Mouse (Mus musculus) c-Kit-negative CD71-positive TER-119-positive erythroid progenitor cells, embryonic 14.5 days (primary cell): ENCODE data around the gene Pkn1.
A peak's percentile ranks its signal among the peaks of the same experiment; 100 is the strongest.

Experiments
- DNase-seq: peaks from one replicate; pipeline ENCODE4 v3.0.0-alpha.2; 2013; ENCODE audit warnings: low read depth, low spot score

Pkn1 gene

GRCm38 (mm10) chr8:83693609-83694236 is 5.3 kb downstream of the Pkn1 start:
- no peak for DNase-seq

DNA sequence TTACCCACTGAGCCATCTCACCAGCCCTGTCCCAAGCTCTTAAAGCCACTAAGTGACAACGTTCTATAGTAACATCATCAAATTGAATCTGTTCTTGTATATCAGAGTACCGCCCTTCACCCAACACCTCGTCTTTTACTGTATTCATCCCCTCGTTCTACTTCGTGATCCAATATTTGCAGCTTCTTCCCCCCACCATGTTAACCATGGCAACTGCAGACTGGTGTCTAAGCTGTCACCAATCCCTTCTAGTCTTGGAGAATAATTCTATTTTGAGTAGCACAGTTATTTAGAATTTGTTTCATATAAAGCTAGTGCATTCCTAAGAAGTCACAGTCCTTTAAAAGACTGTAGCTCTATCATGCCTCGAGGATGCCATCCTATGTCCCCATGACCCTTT is 9.7 kb downstream of the Pkn1 start:
- DNase-seq, result no peak

- DNase-seq, result no peak
Observed at GRCm38 (mm10) chr8:83684517-83684916, 14.5 kb downstream of the Pkn1 start.

- no peak for DNase-seq
Observed at GRCm38 (mm10) chr8:83681099-83681498, 17.9 kb downstream of the Pkn1 start.

GRCm38 (mm10) chr8:83680603-83681002 is 18.4 kb downstream of the Pkn1 start:
- no peak for DNase-seq

GRCm38 (mm10) chr8:83679866-83680265 is 19.1 kb downstream of the Pkn1 start:
- DNase-seq, result no peak

DNA sequence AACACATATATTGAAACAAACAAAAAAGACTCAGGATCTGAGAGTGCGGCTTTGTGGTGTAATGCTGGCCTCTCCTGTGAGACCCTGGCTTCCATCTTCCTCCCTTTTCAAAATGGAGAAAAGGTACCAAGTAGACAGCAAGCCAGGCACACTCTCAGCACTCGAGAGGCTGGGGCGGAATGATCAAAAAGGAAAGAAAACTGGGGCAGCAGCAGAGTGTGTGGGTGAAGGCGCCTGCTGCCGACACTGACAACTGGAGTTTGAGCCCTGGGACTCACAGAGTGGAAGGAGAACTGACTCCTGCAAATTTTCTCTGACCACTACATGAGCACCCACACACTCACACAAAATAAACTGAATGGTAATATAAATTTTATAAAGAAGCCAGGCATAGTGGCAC is 24.5 kb downstream of the Pkn1 start:
- DNase-seq, result no peak

DNA sequence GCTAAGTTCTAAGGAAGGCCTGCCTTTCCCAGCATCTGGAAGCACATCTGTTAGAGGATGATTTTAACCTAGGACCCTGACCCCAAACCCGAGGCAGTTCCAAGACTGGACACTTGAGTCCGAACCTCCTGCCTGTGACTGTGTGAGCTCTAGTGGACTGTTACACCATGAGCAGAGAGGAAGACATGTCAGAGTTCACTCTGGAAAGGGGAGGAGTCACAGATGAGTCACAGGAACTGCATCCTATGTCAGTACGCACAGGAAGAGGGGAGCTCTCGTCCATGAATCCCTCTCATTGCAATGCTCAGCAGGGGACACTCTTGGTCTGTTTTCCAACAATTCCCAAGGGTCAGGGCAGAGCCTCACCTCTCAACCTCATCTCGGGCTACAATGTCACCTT is 26.0 kb downstream of the Pkn1 start:
- DNase-seq, result no peak

DNA sequence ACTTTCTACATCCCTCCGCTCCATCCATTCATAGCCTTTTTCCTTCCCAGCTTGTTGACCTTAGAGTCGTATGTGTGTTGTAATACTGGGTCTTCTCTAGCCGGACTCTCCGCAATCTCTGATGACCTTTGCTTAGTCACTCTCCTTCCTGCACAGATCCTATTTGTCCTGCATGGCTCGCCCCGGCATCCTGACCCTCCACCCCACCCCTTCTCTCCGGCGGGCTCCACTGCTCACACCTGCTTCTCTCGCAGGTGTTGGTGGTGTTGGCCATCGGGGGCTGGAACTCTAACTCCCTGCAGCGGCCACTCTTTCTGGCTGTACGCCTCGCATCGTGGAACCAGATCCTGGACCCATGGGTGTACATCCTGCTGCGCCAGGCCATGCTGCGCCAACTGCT is 30.0 kb downstream of the Pkn1 start:
- DNase-seq, result no peak

- no peak for DNase-seq
Observed at GRCm38 (mm10) chr8:83668010-83668916, 30.7 kb downstream of the Pkn1 start.

GRCm38 (mm10) chr8:83667526-83667925 is 31.5 kb downstream of the Pkn1 start:
- no peak for DNase-seq

- DNase-seq, result no peak
Observed at GRCm38 (mm10) chr8:83666866-83667234, 32.1 kb downstream of the Pkn1 start.

DNA sequence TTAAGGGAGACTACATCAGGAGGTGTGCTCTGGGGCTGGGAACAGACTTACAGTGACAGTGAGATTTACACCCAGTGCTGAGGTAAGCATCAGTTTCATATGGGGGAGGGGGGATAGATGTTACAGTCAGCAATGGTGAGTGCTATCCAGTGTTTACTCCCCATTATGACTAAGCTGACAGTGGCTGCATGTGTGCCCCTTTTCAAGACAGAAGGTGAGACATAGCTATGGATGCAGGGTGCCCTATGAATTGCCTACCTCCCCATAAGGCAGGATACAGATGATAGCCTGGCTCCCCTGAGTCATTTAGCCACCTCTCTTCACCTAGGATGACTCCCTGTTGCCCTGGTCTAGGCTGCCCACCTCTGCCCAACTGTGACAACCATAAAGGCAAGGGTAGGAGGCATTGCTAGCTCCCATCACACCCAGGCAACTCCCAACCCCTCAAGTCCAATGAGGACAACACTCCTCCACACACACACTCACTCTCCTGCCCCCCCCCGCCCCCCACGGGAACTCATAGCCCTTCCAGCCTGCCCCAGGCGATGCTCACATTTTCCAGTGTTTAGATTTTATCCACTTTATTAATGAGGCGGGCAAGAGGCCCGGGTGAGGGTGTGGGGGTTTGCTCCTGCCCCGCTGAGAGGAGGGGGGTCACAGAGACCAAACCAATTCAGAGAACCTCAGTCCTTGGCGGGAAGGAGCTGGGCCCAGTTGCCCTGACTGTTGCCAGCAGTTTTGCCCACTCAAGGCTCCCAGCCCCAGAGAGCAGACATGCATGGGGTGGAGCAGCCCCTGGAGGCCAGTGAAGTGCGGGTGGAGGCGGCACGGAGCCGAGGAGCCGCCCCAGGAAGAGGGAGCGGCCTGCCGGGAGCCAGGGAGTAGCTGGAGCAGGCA is 32.8 kb downstream of the Pkn1 start, which contains the start of gene Ptger1:
Gene Ptger1, plus strand, starts transcription at position 710 of the 897 bp plus-strand sequence.
- DNase-seq, result no peak

DNA sequence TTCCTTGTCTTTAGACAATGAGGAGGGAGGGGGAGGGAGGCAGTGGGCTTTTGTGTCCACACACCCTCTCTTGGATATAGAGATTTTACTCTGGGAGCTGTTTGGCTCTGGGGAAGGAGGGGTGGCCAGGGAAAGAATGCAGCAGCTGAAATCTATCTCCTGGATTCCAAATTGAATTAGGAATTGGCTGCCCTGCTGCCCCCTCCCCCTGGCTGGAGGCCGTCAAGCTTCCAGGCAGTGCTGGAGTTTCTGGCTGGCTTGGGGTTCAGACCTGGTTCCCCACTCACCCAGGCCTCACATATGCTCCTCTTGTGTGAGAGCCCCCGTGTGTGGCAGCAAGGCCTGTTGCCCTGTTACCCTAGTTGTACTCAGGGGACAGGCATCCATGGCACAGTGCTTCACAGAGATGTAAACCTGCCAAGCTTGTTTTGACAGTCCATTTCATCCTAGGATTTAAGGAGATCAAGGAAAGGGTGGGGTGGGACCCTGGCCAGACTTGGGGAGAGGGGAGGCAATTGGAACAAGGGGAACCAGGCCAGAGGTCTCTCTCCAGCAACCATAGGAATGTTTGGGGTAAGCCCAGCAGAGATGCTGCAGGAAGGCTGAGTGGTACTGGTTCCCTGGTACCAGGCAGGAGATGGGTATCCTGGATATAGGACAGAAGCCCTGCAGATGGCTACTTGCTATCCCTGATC is 33.9 kb downstream of the Pkn1 start:
- no peak for DNase-seq

DNA sequence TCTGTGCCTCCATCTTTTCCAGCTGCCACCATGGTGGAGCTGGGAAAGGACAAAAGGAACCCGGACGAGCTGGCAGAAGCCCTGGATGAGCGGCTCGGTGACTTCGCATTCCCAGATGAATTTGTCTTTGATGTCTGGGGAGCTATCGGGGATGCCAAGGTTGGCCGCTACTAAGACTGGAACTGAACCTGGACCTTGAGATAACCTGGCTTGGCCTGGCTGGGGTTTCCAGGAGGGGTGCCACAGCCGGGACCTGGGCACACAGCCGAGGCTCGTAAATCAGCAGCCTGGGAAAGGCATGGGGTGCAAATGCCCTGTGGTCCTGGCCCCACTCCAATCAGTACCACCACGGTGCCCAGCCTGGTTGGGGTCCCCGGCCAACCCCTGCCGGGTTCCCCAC is 34.9 kb downstream of the Pkn1 start:
- DNase-seq, result no peak

GRCm38 (mm10) chr8:83662421-83662826 is 36.6 kb downstream of the Pkn1 start:
- DNase-seq, result peak; percentile 72

- DNase-seq, result no peak
Observed at GRCm38 (mm10) chr8:83660995-83661680, 37.8 kb downstream of the Pkn1 start.

DNA sequence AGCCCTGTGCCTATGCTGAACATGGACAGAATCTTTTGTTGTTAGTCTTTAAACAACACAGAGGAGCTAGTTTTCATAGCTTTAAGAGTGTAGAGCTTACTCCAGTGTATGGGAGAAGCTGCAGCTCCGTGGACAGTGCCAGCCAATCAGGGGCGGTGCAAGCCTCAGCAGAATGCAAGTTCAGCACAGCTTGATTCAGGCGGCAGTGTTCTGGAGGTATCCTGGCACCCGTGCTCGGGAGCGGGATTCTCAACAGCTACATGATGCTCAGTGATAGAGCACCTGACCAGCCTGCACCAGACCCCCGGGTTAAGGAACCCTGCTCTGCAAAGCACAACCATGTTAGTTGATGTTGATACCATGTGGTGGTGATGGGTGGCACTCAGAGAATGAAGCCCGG is 38.4 kb downstream of the Pkn1 start:
- no peak for DNase-seq

- no peak for DNase-seq
Observed at GRCm38 (mm10) chr8:83656484-83657246, 42.3 kb downstream of the Pkn1 start.

- no peak for DNase-seq
Observed at GRCm38 (mm10) chr8:83656043-83656442, 42.9 kb downstream of the Pkn1 start.
